Mouse (Mus musculus): ENCODE measurements around the gene Elovl7. TPM values are rescaled to one million over a fixed set of nuclear protein-coding genes. Genes with fewer than 3 reads are reported as not detected.

The Elovl7 gene
- polyA plus RNA-seq, 1 experiment: 0.30 TPM

DNA sequence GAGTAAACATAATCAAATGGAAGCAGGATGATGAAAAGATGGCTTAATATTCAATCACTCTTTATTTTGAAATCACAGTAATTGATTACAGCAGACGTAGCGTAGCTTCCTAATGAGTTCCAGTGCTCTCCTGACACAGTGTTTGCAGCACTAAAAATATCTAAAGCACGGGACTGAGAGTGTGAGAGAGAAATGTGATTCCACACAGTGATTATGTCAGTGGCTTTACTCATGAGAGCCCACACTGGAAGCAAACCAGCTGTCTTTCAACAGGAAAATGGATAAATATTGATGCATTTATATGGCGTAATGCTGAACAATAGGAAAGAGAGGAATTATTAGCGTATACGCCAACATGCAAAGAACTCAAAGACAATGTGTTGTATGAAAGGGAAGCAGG lies 64.4 kb downstream of the Elovl7 start:
- no peak overlapping the region for H3K27ac ChIP-seq (ENCODE audit: control insufficient read depth, insufficient read depth, low read depth, low read length)
- no peaks in the 10 kb centered on the region for H3K36me3 ChIP-seq (ENCODE audit: control insufficient read depth, insufficient read depth, low read length)
- no peaks in the 10 kb centered on the region for H3K4me1 ChIP-seq (ENCODE audit: control insufficient read depth, insufficient read depth, low read length)
- TF ChIP-seq POLR2A (IDR thresholded peaks at IDR 0.05; ENCODE audit: control insufficient read depth, low read depth, low read length): no peak
- H3K27me3 ChIP-seq (ENCODE audit: control insufficient read depth, insufficient read depth, low read length): no peaks in the 10 kb centered on the region
- H3K4me3 ChIP-seq (ENCODE audit: control insufficient read depth, low read depth, low read length): no peak overlapping the region

DNA sequence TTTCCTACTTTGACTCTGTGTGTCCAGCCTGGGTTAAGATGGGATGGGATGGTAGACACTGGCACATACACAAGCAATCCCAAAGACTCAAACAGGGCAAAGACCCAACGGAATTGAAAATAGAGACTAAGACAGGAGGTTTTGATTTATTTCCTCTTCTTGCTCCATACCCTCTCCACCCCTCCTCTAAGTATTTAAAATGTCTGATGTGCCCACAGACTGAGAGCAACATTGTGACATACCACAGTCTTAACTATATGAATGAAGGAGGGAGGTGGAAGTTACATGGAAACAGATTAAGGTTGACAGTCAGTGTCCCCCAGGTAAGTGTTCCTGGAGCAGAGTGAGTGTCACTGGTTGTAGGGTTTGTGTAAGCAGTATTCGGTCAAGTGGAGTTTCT lies 70.1 kb downstream of the Elovl7 start:
- no peak for TF ChIP-seq POLR2A (IDR thresholded peaks at IDR 0.05; ENCODE audit: control insufficient read depth, low read depth, low read length)
- no peak for TF ChIP-seq CTCF (IDR thresholded peaks at IDR 0.05; ENCODE audit: control insufficient read depth, insufficient read depth, insufficient replicate concordance, low read depth, low read length)
- no peaks in the 10 kb centered on the region for H3K27me3 ChIP-seq (ENCODE audit: control insufficient read depth, insufficient read depth, low read length)
- H3K36me3 ChIP-seq (ENCODE audit: control insufficient read depth, insufficient read depth, low read length): no peaks in the 10 kb centered on the region
- H3K27ac ChIP-seq (ENCODE audit: control insufficient read depth, insufficient read depth, low read depth, low read length): no peak overlapping the region
- no peak overlapping the region for H3K4me3 ChIP-seq (ENCODE audit: control insufficient read depth, low read depth, low read length)
- no peaks in the 10 kb centered on the region for H3K4me1 ChIP-seq (ENCODE audit: control insufficient read depth, insufficient read depth, low read length)

DNA sequence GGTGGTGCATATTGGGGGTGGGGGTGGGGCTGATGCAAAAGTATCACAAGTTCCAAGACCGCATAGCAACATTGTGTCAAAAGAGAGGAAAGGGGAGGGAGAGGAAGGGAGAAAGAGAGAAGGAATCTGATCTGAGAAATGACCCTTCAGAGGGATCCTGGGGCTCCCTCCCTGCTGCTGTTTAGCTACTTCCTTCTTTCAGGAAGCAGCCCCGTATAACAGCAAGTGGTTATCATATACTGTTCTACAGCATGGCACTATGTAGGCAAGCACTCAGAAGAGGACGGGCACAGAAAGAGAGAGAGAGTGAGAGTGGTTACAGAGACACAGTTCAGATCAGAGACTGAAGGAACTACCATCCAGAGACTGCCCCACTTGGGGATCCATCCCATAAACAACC lies 73.7 kb downstream of the Elovl7 start:
- H3K27ac ChIP-seq (ENCODE audit: control insufficient read depth, insufficient read depth, low read depth, low read length): no peak overlapping the region
- H3K27me3 ChIP-seq (ENCODE audit: control insufficient read depth, insufficient read depth, low read length): no peaks in the 10 kb centered on the region
- H3K4me3 ChIP-seq (ENCODE audit: control insufficient read depth, low read depth, low read length): no peak overlapping the region
- no peaks in the 10 kb centered on the region for H3K36me3 ChIP-seq (ENCODE audit: control insufficient read depth, insufficient read depth, low read length)
- no peak for TF ChIP-seq CTCF (IDR thresholded peaks at IDR 0.05; ENCODE audit: control insufficient read depth, insufficient read depth, insufficient replicate concordance, low read depth, low read length)
- no peak for TF ChIP-seq POLR2A (IDR thresholded peaks at IDR 0.05; ENCODE audit: control insufficient read depth, low read depth, low read length)
- H3K4me1 ChIP-seq (ENCODE audit: control insufficient read depth, insufficient read depth, low read length): no peaks in the 10 kb centered on the region

DNA sequence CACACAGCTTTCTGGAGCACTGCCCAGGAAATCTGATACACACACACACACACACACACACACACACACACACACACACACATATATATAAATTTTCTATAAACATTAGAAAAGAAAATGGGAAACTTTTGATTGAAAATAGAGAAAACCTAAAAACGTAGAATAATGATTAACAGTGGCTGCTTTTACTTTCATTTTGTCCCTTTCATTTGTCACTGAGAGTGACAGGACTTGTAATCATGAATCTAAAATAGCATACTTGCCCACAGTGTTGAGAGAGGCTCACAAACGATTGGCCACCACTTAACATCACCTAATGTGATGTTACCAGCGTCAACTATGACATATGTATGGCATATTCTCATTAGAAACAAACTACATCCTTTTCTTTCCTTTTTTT lies 75.2 kb downstream of the Elovl7 start:
- no peak for TF ChIP-seq CTCF (IDR thresholded peaks at IDR 0.05; ENCODE audit: control insufficient read depth, insufficient read depth, insufficient replicate concordance, low read depth, low read length)
- TF ChIP-seq POLR2A (IDR thresholded peaks at IDR 0.05; ENCODE audit: control insufficient read depth, low read depth, low read length): no peak
- no peaks in the 10 kb centered on the region for H3K27me3 ChIP-seq (ENCODE audit: control insufficient read depth, insufficient read depth, low read length)
- H3K4me3 ChIP-seq (ENCODE audit: control insufficient read depth, low read depth, low read length): no peak overlapping the region
- no peaks in the 10 kb centered on the region for H3K4me1 ChIP-seq (ENCODE audit: control insufficient read depth, insufficient read depth, low read length)
- H3K27ac ChIP-seq (ENCODE audit: control insufficient read depth, insufficient read depth, low read depth, low read length): no peak overlapping the region
- no peaks in the 10 kb centered on the region for H3K36me3 ChIP-seq (ENCODE audit: control insufficient read depth, insufficient read depth, low read length)

DNA sequence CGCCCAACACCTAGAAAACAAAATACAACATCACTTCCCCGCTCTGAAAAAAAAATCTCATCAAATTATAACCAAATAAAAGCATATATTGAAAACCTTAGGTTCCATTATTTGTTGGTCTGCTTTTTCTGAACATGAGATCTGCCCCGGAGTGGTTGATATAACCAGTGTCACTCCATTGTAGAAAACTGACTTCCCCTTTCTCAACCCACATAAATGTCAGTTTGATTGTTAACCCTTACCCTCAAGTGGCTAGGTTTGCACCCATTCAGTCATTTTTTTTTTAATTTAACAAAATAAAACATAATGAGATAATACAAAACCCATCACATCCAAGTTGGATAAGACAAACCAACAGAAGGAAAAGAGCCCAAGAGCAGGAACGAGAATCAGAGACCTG lies 76.1 kb downstream of the Elovl7 start:
- TF ChIP-seq CTCF (IDR thresholded peaks at IDR 0.05; ENCODE audit: control insufficient read depth, insufficient read depth, insufficient replicate concordance, low read depth, low read length): no peak
- no peak for TF ChIP-seq POLR2A (IDR thresholded peaks at IDR 0.05; ENCODE audit: control insufficient read depth, low read depth, low read length)
- H3K27me3 ChIP-seq (ENCODE audit: control insufficient read depth, insufficient read depth, low read length): no peaks in the 10 kb centered on the region
- H3K27ac ChIP-seq (ENCODE audit: control insufficient read depth, insufficient read depth, low read depth, low read length): no peak overlapping the region
- no peak overlapping the region for H3K4me3 ChIP-seq (ENCODE audit: control insufficient read depth, low read depth, low read length)
- no peaks in the 10 kb centered on the region for H3K36me3 ChIP-seq (ENCODE audit: control insufficient read depth, insufficient read depth, low read length)
- no peaks in the 10 kb centered on the region for H3K4me1 ChIP-seq (ENCODE audit: control insufficient read depth, insufficient read depth, low read length)

DNA sequence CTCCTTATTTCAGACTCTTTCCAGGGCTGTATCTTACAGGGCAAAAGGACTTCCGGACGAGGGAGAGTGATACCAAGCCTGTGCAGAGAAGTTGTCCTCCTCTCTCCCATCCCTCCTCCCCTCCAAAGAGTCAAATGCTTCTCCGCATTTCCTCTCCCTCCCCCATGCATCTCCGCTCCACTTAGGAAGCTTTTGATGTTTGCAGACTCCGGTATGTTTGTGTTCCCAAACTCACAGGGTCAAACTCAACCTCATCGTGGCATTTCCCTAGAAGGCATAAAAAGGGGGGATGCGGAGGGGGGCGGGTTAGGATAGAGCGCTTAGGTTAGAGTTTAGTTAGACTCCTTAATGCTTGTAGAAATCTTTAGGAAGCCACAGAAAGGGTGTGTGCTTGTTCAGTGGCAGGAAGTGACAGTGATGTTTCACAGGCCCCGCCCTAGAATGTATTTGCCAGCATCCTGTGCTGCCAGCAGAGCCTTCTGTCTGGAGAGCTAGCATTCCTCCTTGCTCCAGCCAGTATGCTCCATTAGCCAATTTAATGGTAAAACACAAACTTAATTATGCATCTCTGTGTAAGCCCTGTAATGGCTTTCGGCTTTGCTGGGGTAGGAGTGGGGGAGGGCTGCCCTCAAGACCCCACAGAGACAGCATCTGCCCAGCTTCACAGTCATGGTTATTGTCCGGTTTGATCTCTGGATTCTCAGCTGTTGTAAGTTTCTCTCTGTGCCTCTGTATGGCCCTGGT lies 83.3 kb downstream of the Elovl7 start:
- Histone ChIP-seq H3K4me3 (ENCODE audit: control insufficient read depth, low read depth, low read length) (no peak overlapping the region; the same call in 1 of the 2 replicates), H3K36me3 (ENCODE audit: control insufficient read depth, insufficient read depth, low read length) (no peaks in the 10 kb centered on the region), H3K4me1 (ENCODE audit: control insufficient read depth, insufficient read depth, low read length) (peaks cover 3% of the 10 kb centered on the region; the same call in 1 of the 2 replicates), H3K27me3 (ENCODE audit: control insufficient read depth, insufficient read depth, low read length) (no peaks in the 10 kb centered on the region), H3K27ac (ENCODE audit: control insufficient read depth, insufficient read depth, low read depth, low read length) (no peak overlapping the region)
- TF ChIP-seq POLR2A (IDR thresholded peaks at IDR 0.05; ENCODE audit: control insufficient read depth, low read depth, low read length) (no peak), CTCF (IDR thresholded peaks at IDR 0.05; ENCODE audit: control insufficient read depth, insufficient read depth, insufficient replicate concordance, low read depth, low read length) (no peak)

DNA sequence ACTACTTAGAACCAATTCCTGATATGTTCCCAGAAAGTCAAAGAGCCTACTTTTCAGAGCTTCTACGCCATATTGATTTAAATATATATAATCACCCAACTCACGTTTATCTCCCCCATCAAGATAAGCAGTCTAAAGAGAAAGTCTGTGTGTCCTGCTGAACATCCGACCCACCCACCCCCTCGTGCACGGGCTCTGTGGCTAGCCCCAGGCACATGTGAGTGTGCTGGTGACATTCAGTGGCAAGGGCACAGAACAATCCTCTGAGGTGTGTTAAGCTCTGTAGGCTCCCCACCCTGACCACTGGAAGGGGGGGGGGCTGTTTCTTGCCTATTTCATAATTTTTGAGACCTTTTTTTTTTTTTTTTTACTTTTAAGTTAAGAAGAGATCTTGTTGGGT lies 84.0 kb downstream of the Elovl7 start:
- TF ChIP-seq POLR2A (IDR thresholded peaks at IDR 0.05; ENCODE audit: control insufficient read depth, low read depth, low read length): no peak
- no peak for TF ChIP-seq CTCF (IDR thresholded peaks at IDR 0.05; ENCODE audit: control insufficient read depth, insufficient read depth, insufficient replicate concordance, low read depth, low read length)
- H3K4me1 ChIP-seq (ENCODE audit: control insufficient read depth, insufficient read depth, low read length): peaks cover 3% of the 10 kb centered on the region; the same call in 1 of the 2 replicates
- no peaks in the 10 kb centered on the region for H3K36me3 ChIP-seq (ENCODE audit: control insufficient read depth, insufficient read depth, low read length)
- H3K4me3 ChIP-seq (ENCODE audit: control insufficient read depth, low read depth, low read length): no peak overlapping the region
- H3K27me3 ChIP-seq (ENCODE audit: control insufficient read depth, insufficient read depth, low read length): no peaks in the 10 kb centered on the region
- no peak overlapping the region for H3K27ac ChIP-seq (ENCODE audit: control insufficient read depth, insufficient read depth, low read depth, low read length)

All from testis, adult 2 months (tissue).